Mouse (Mus musculus) ES-E14 (cell line): ENCODE data around the gene Ablim1.

ENCODE experiments used
- CHD2 ChIP-seq: IDR thresholded peaks from 2 replicates; pipeline ENCODE4 v1.6.1; 2014; ENCODE audit warnings: mild to moderate bottlenecking, low read depth, low read length, inconsistent platforms
- HCFC1 ChIP-seq: IDR thresholded peaks from 2 replicates; pipeline ENCODE4 v1.6.1; 2012; ENCODE audit warnings: low read length, inconsistent platforms, borderline replicate concordance; ENCODE audit not compliant: insufficient read depth
- MAFK ChIP-seq: IDR thresholded peaks from 2 replicates; pipeline ENCODE4 v1.6.1; 2014; ENCODE audit warnings: mild to moderate bottlenecking, low read depth, low read length, inconsistent platforms; ENCODE audit not compliant: insufficient read depth
- ZC3H11A ChIP-seq: IDR thresholded peaks from 2 replicates; pipeline ENCODE4 v1.6.1; 2012; ENCODE audit warnings: low read depth, mild to moderate bottlenecking, inconsistent platforms, low read length, borderline replicate concordance
- ZNF384 ChIP-seq: IDR thresholded peaks from 2 replicates; pipeline ENCODE4 v1.6.1; 2012; ENCODE audit warnings: low read depth, low read length, inconsistent platforms

DNA sequence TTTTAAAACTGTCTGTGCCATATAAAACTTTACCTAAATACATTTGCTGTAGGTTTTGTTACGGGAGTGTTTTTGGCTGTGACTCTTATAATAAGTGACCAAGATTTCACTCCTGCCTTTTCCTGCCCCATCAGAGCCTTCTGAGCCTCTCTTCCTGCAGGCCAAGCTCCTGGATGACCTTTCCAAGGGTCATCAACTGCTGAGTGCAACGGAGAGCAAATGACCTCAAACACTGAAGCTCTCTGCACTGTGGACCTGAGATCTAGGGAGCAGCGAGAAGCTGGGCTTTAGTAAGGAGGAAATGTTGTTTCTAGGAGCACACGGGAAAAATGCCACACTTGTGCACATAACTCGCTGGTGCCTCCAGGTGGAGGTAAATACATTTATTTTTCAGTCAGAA is 199.0 kb downstream of the Ablim1 start:
- no peak for TF ChIP-seq HCFC1
- TF ChIP-seq ZC3H11A = no peak
- no peak for TF ChIP-seq MAFK
- TF ChIP-seq ZNF384 = no peak
- TF ChIP-seq CHD2 = no peak
